Mouse (Mus musculus) layer of hippocampus, adult 2 months (tissue): Measurements from ENCODE around the gene Trappc11. TPM values are rescaled to one million over a fixed set of nuclear protein-coding genes. Genes with fewer than 3 reads are reported as not detected.
"Not testable (repeated sequence)": the region's sequence is repeated elsewhere in the genome, so short reads cannot be mapped to it uniquely, and the experiment has no call there.

Experiments
- DNase-seq, 2 experiments: peaks; one replicate each; pipeline ENCODE4 v3.0.0; 2022; ENCODE audit warnings: low spot score in 2 of 2
- H3K27ac ChIP-seq: fragments of 200-600 bp; 2 replicates; pipeline ENCODE4 v1.8.1; 2022
- H3K4me3 ChIP-seq: fragments of 200-600 bp; 2 replicates; pipeline ENCODE4 v1.8.1; 2022; ENCODE audit warnings: mild to moderate bottlenecking
- CTCF ChIP-seq: fragments of 200-600 bp; conservative IDR thresholded peaks from 2 replicates; pipeline ENCODE4 v1.8.1; 2022; ENCODE audit warnings: antibody characterized with exemption, mild to moderate bottlenecking, moderate library complexity
- total RNA-seq, 2 experiments: library from RNA; stranded (reverse); gene quantifications; 2 replicates each; pipeline ENCODE4 v1.2.3; 2021

Trappc11 gene
- total RNA-seq, 2 experiments from 2014 or later = 55.9 to 58.7 TPM

- no peak for TF ChIP-seq CTCF
- DNase-seq = no peak
- no peak overlapping the region for H3K27ac ChIP-seq
- no peak overlapping the region for H3K4me3 ChIP-seq
Observed at GRCm38 (mm10) chr8:47459216-47459749, 74.0 kb downstream of the Trappc11 start.

- Histone ChIP-seq H3K4me3 (no peak overlapping the region), H3K27ac (no peak overlapping the region)
- DNase-seq = peak in 1 of 2 experiments; percentile 7
- no peak for TF ChIP-seq CTCF
Observed at GRCm38 (mm10) chr8:47458591-47458990, 74.7 kb downstream of the Trappc11 start.

GRCm38 (mm10) chr8:47449211-47449610 is 84.1 kb downstream of the Trappc11 start:
- DNase-seq, H3K27ac ChIP-seq, H3K4me3 ChIP-seq: not testable (repeated sequence)

- no peak for DNase-seq
- no peak within 1 kb of the TSS for H3K27ac ChIP-seq
- H3K4me3 ChIP-seq = no peak within 1 kb of the TSS
- no peak for TF ChIP-seq CTCF
Observed at GRCm38 (mm10) chr8:47446312-47447046, 86.8 kb downstream of the Trappc11 start, which contains the start of gene Stox2. Gene Stox2, minus strand, starts transcription at chr8:47446362.

Other genes with a start within 250 kb of the Trappc11 start
- 10 to 100 TPM; 85.3 to 86.3 TPM for gene Stox2, start 87.1 kb downstream of the Trappc11 start, total RNA-seq
- 10 to 100 TPM; 27.6 to 29.3 TPM for gene Rwdd4a, start 194 bp upstream of the Trappc11 start, total RNA-seq
- gene Ing2, start 142.1 kb upstream of the Trappc11 start, total RNA-seq = 10 to 100 TPM; 36.1 to 36.8 TPM
- 10 to 100 TPM; 14.3 to 17.2 TPM for gene Cdkn2aip, start 180.5 kb upstream of the Trappc11 start, total RNA-seq